ENCODE assay signal across 9 mouse cellular contexts in the genomic region with DNA sequence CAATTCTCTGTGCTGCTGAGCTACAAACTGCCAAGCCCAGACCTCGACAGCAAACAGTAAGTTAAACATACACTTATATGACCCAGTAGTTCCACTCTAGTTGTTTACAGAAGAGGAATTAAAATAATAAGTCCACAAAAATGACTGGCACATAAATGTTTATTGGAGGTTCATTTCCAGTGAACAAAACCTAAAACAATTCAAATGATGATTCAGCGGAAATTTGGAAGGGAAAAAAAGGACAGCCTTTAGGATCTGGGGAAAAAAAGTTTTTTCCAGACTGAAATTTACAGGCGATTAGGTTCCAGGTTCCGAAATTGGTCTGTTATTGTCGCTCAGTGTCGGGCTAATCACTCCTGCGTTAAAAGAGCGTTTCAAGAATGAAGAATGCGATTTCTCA. TPM values are rescaled to one million over a fixed set of nuclear protein-coding genes. Genes with fewer than 3 reads are reported as not detected.
DNase-seq lines count a peak whose midpoint lies in the region; ATAC-seq and TF ChIP-seq lines count a peak whose summit lies in the region.
"Had no signal": no experiment of that assay in that cellular context is flagged by ENCODE, and none has a peak within 500 bp of the region (broad histone marks: within the 10 kb centered on the region; RNA-seq: fewer than 3 reads in every experiment).

No protein-coding gene starts in this region.

- peak overlapping the region; percentile 77 for H3K4me2 ChIP-seq in lung, postnatal 0 days (replicated peaks; ENCODE audit: low read depth, low read length)
- H3K4me2 ChIP-seq in forebrain, embryonic 11.5 days (ENCODE audit: low read depth, low read length, severe bottlenecking) = peak overlapping the region; percentile 91
- peak overlapping the region; percentile 92 for H3K4me2 ChIP-seq in limb, embryonic 12.5 days

- TF ChIP-seq POLR2A in small intestine, adult 2 months (IDR thresholded peaks at IDR 0.05; ENCODE audit: low read depth, low read length) = no peak

- intact Hi-C loops in left cerebral cortex, postnatal 4 days (cut with DNase I) = no loop called here

- H3K36me3 ChIP-seq in lung, postnatal 0 days (ENCODE audit: insufficient read depth, low read length) = no peaks in the 10 kb centered on the region
- H3K36me3 ChIP-seq in forebrain, embryonic 11.5 days (ENCODE audit: control insufficient read depth, insufficient read depth, low read length) = no peaks in the 10 kb centered on the region
- H3K36me3 ChIP-seq in limb, embryonic 12.5 days = no peaks in the 10 kb centered on the region
- H3K36me3 ChIP-seq in small intestine, adult 2 months (ENCODE audit: control insufficient read depth, insufficient read depth, low read length) = no peaks in the 10 kb centered on the region; the same call in 1 of the 2 replicates

- peaks cover 3% of the 10 kb centered on the region; the same call in 1 of the 2 replicates for H3K4me1 ChIP-seq in lung, postnatal 0 days (ENCODE audit: insufficient read depth, low read depth, low read length)
- H3K4me1 ChIP-seq in forebrain, embryonic 11.5 days (replicated peaks; ENCODE audit: control insufficient read depth, insufficient read depth, low read length) = 0 out of 2 replicates have a peak, but pooled peaks cover 2% of the 10 kb centered on the region
- H3K4me1 ChIP-seq in limb, embryonic 12.5 days (replicated peaks) = no peaks in the 10 kb centered on the region
- peaks cover 2% of the 10 kb centered on the region for H3K4me1 ChIP-seq in small intestine, adult 2 months (ENCODE audit: control insufficient read depth, insufficient read depth, insufficient read length, low read length)

- H3K27me3 ChIP-seq in lung, postnatal 0 days (replicated peaks; ENCODE audit: insufficient read depth, low read length) = no peaks in the 10 kb centered on the region
- peaks cover 4% of the 10 kb centered on the region; the same call in 1 of the 2 replicates for H3K27me3 ChIP-seq in forebrain, embryonic 11.5 days (ENCODE audit: control insufficient read depth, insufficient read depth, low read length)
- H3K27me3 ChIP-seq in limb, embryonic 12.5 days = peaks cover 54% of the 10 kb centered on the region
- H3K27me3 ChIP-seq in small intestine, adult 2 months (ENCODE audit: control insufficient read depth, insufficient read depth, low read length) = no peaks in the 10 kb centered on the region

- WGBS in lung, postnatal 0 days = 11% methylated on average over 9 of the region's 9 CpGs
- WGBS in forebrain, embryonic 11.5 days = 17% methylated on average over 9 of the region's 9 CpGs
- 16% methylated on average over 9 of the region's 9 CpGs for WGBS in limb, embryonic 12.5 days
- 2% methylated on average over 9 of the region's 9 CpGs for WGBS in small intestine, adult 2 months

- no peak for ATAC-seq in lung, postnatal 0 days
- no peak for ATAC-seq in forebrain, embryonic 11.5 days (replicated peaks; ENCODE audit: low FRiP score)
- ATAC-seq in limb, embryonic 12.5 days (ENCODE audit: insufficient number of reproducible peaks, insufficient read depth, low FRiP score, low TSS enrichment, low read depth) = no peak

- peak overlapping the region; percentile 87; the same call in 1 of the 2 replicates for H3K27ac ChIP-seq in lung, postnatal 0 days (ENCODE audit: low read length)
- no peak overlapping the region for H3K27ac ChIP-seq in forebrain, embryonic 11.5 days (ENCODE audit: low read depth, low read length)
- H3K27ac ChIP-seq in limb, embryonic 12.5 days = no peak overlapping the region
- H3K27ac ChIP-seq in small intestine, adult 2 months (ENCODE audit: insufficient read depth, low read depth, low read length) = peak overlapping the region; percentile 23; the same call in 1 of the 2 replicates

- H3K9me3 ChIP-seq in lung, postnatal 0 days (ENCODE audit: low read length) = no peaks in the 10 kb centered on the region
- H3K9me3 ChIP-seq in forebrain, embryonic 11.5 days (ENCODE audit: control insufficient read depth, low read length) = no peaks in the 10 kb centered on the region
- no peaks in the 10 kb centered on the region for H3K9me3 ChIP-seq in limb, embryonic 12.5 days

- no peak for TF ChIP-seq CTCF in lung, postnatal 0 days (IDR thresholded peaks at IDR 0.05)
- TF ChIP-seq CTCF in small intestine, adult 2 months (IDR thresholded peaks at IDR 0.05; ENCODE audit: extremely low read depth, insufficient read length, insufficient replicate concordance, low read depth, low read length) = no peak

- DNase-seq in lung, postnatal 0 days (ENCODE audit: low spot score) = peak; percentile 7
- DNase-seq in lung, postnatal 36 days = no peak
- no peak for DNase-seq in forebrain, embryonic 11.5 days (ENCODE audit: low spot score)
- DNase-seq in left cerebral cortex, postnatal 4 days = no peak
- DNase-seq in urinary bladder, postnatal 4 days (ENCODE audit: low spot score in 2 of 2) = no peak

- H3K9ac ChIP-seq in lung, postnatal 0 days (replicated peaks; ENCODE audit: low read depth) = 0 out of 2 replicates have a peak overlapping the region, but pooled peaks have one; percentile 58
- peak overlapping the region; percentile 63 for H3K9ac ChIP-seq in forebrain, embryonic 11.5 days (ENCODE audit: low read length)
- H3K9ac ChIP-seq in limb, embryonic 12.5 days (replicated peaks) = peak overlapping the region; percentile 72; the same call in 1 of the 2 replicates

- TF ChIP-seq EP300 in lung, postnatal 0 days (IDR thresholded peaks at IDR 0.05) = no peak

- peak overlapping the region; percentile 62 for H3K4me3 ChIP-seq in lung, postnatal 0 days (ENCODE audit: low read depth, low read length)
- H3K4me3 ChIP-seq in forebrain, embryonic 11.5 days (ENCODE audit: low read depth, low read length) = peak overlapping the region; percentile 49
- peak overlapping the region; percentile 61 for H3K4me3 ChIP-seq in limb, embryonic 12.5 days (replicated peaks)
- peak overlapping the region; percentile 88 for H3K4me3 ChIP-seq in small intestine, adult 2 months (ENCODE audit: low read depth, low read length)

RNA-seq across cellular contexts. Expression of a gene that starts 0.4 kb away (rescaled TPM):
- polyA plus RNA-seq in lung, postnatal 0 days (2015; fragmentation: Nextera tagmentation; extraction: Ambion mirVana) = 10.8 and 13.5 TPM in 2 replicates
- polyA plus RNA-seq in forebrain, embryonic 11.5 days (2014; fragmentation: Nextera tagmentation; extraction: Ambion mirVana) = 3.2 and 3.8 TPM in 2 replicates
- 4.4 and 4.5 TPM in 2 replicates for polyA plus RNA-seq in limb, embryonic 12.5 days (2016; fragmentation: Nextera tagmentation; extraction: Ambion mirVana)
- 11.0 and 24.9 TPM in 2 replicates for polyA plus RNA-seq in small intestine, adult 2 months (2012; rRNA removed)
- total RNA-seq in left cerebral cortex, postnatal 4 days (2021) = 10 to 100 TPM; 32.1 to 34.2 TPM

RNA-seq across cellular contexts. Expression of a gene that starts 6.7 kb away (rescaled TPM):
- not detected in 2 replicates for polyA plus RNA-seq in lung, postnatal 0 days (2015; fragmentation: Nextera tagmentation; extraction: Ambion mirVana)
- polyA plus RNA-seq in forebrain, embryonic 11.5 days (2014; fragmentation: Nextera tagmentation; extraction: Ambion mirVana) = not detected in 2 replicates
- not detected in 2 replicates for polyA plus RNA-seq in limb, embryonic 12.5 days (2016; fragmentation: Nextera tagmentation; extraction: Ambion mirVana)
- not detected in 2 replicates for polyA plus RNA-seq in small intestine, adult 2 months (2012; rRNA removed)
- not detected for total RNA-seq in left cerebral cortex, postnatal 4 days (2021)
- total RNA-seq: adrenal gland, postnatal 25 days; layer of hippocampus, postnatal 14 days had no signal

RNA-seq across cellular contexts. Expression of a gene that starts 14.3 kb away (rescaled TPM):
- 451 and 505 TPM in 2 replicates for polyA plus RNA-seq in lung, postnatal 0 days (2015; fragmentation: Nextera tagmentation; extraction: Ambion mirVana)
- polyA plus RNA-seq in forebrain, embryonic 11.5 days (2014; fragmentation: Nextera tagmentation; extraction: Ambion mirVana) = 812 and 901 TPM in 2 replicates
- 857 and 867 TPM in 2 replicates for polyA plus RNA-seq in limb, embryonic 12.5 days (2016; fragmentation: Nextera tagmentation; extraction: Ambion mirVana)
- polyA plus RNA-seq in small intestine, adult 2 months (2012; rRNA removed) = 146 and 264 TPM in 2 replicates
- total RNA-seq in left cerebral cortex, postnatal 4 days (2021) = 100 to 1,000 TPM; 269 to 276 TPM

RNA-seq across cellular contexts. Expression of a gene that starts 20.4 kb away (rescaled TPM):
- polyA plus RNA-seq in lung, postnatal 0 days (2015; fragmentation: Nextera tagmentation; extraction: Ambion mirVana) = 0.64 and 0.86 TPM in 2 replicates
- 0.35 and 0.56 TPM in 2 replicates for polyA plus RNA-seq in forebrain, embryonic 11.5 days (2014; fragmentation: Nextera tagmentation; extraction: Ambion mirVana)
- polyA plus RNA-seq in limb, embryonic 12.5 days (2016; fragmentation: Nextera tagmentation; extraction: Ambion mirVana) = 0.37 and 0.68 TPM in 2 replicates
- 4.3 and 8.4 TPM in 2 replicates for polyA plus RNA-seq in small intestine, adult 2 months (2012; rRNA removed)
- total RNA-seq in left cerebral cortex, postnatal 4 days (2021) = not detected
- total RNA-seq: adrenal gland, postnatal 25 days; layer of hippocampus, postnatal 14 days had no signal

RNA-seq across cellular contexts. Expression of a gene that starts 23.3 kb away (rescaled TPM):
- polyA plus RNA-seq in lung, postnatal 0 days (2015; fragmentation: Nextera tagmentation; extraction: Ambion mirVana) = 7.4 and 7.6 TPM in 2 replicates
- 17.7 and 21.1 TPM in 2 replicates for polyA plus RNA-seq in forebrain, embryonic 11.5 days (2014; fragmentation: Nextera tagmentation; extraction: Ambion mirVana)
- 17.6 and 18.4 TPM in 2 replicates for polyA plus RNA-seq in limb, embryonic 12.5 days (2016; fragmentation: Nextera tagmentation; extraction: Ambion mirVana)
- 43.6 and 82.0 TPM in 2 replicates for polyA plus RNA-seq in small intestine, adult 2 months (2012; rRNA removed)
- 100 to 1,000 TPM; 115 to 139 TPM for total RNA-seq in left cerebral cortex, postnatal 4 days (2021)

Comparison
In these comparisons a context has a peak if more than half of its experiments do, and no peak if none do; other contexts are left out.
1. H3K27ac ChIP-seq: peak in lung, postnatal 0 days (single experiment) and small intestine, adult 2 months (single experiment); none in forebrain, embryonic 11.5 days (single experiment) and limb, embryonic 12.5 days (single experiment).
2. Peak in every context shown above with its lines, with median percentiles within 50 percentile points of each other: H3K4me2 ChIP-seq, H3K4me3 ChIP-seq and H3K9ac ChIP-seq.